Mouse (Mus musculus): ENCODE measurements around the gene Rnf121.
A peak's percentile ranks its signal among the peaks of the same experiment; 100 is the strongest.

The Rnf121 gene

DNA sequence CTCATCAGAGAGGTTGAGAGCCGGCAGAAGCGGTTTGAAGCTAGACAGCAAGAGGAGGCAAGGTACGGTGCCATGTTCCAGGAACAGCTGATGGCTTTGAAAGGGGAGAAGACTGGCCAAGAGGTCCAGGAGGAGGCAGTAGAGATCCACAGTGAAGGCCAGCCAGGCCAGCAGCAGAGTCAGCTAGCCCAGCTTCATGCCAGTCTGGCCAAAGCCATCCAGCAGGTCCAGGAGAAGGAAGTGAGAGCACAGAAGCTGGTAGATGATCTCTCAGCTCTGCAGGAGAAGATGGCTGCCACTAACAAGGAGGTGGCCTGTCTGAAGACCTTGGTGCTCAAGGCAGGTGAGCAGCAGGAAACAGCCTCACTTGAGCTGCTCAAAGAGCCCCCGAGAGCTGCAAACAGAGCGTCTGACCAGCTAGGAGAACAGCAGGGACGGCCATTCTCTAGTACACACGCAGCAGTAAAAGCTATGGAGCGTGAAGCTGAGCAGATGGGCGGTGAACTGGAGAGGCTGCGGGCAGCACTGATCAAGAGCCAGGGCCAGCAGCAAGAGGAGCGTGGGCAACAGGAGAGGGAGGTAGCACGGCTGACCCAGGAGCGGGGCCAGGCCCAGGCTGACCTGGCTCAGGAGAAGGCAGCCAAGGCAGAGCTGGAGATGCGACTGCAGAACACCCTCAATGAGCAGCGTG is 65.7 kb downstream of the Rnf121 start:
- DNase-seq (ENCODE audit: low spot score) = no peak

DNA sequence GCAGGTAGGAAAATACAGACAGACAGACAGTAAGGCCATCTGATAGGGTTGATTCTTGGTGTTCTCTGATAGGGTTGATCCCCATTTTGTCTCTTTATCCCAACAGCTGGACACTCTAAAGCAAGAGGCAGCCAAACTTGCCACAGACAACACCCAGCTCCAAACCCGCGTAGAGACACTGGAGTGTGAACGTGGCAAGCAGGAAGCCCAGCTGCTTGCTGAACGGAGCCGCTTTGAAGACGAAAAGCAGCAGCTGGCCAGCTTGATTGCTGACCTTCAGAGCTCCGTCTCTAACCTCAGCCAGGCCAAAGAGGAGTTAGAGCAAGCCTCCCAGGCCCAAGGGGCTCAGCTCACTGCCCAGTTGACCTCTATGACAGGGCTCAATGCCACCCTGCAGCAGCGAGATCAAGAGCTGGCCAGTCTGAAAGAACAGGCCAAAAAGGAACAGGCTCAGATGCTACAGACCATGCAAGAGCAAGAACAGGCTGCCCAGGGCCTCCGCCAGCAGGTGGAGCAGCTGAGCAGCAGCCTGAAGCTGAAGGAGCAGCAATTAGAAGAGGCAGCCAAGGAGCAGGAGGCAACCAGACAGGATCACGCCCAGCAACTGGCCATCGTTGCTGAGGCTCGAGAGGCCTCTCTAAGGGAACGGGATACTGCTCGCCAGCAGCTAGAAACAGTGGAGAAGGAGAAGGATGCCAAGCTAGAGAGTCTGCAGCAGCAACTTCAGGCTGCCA is 66.9 kb downstream of the Rnf121 start:
- peak; percentile 79 for DNase-seq (ENCODE audit: low spot score)

DNA sequence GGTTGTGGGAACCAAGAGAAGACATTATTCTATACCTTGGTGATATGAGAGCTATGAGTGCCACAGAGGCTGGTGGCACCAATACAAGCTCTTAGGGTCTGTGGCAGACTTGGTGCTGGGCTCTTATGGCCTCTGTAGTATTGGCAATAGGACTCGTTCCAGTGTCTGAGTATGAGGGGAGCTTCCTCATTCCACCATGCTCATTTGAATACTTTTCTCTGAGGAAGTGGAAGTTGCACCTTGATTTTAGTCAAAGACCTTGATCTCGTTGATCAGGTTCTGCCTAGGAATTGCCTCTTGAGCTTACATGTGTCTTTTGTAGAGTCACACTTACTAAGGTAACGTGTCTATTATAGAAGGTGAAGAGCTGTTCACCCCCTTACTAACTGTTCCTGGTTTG is 71.0 kb downstream of the Rnf121 start:
- DNase-seq (ENCODE audit: low spot score) = no peak

DNA sequence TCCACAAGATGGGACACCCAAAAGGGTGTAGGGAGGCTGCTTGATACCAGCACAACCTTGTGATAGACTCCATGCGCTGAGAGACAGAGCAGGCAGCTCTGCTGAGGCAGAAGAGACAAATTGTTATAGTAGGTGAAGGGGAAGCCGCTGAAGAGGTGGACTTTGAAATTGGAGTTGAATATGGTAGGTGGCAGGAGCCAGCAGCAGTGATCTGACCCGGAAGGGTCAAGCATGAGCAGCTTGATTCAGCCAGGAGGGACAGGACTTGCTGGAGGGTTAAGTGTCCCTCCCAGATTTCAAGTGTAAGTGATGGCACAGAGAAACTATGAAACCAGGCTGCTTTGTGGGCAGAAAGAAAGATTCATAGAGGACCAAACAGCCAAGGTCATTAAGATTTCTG is 80.2 kb downstream of the Rnf121 start:
- DNase-seq (ENCODE audit: low spot score) = no peak

DNA sequence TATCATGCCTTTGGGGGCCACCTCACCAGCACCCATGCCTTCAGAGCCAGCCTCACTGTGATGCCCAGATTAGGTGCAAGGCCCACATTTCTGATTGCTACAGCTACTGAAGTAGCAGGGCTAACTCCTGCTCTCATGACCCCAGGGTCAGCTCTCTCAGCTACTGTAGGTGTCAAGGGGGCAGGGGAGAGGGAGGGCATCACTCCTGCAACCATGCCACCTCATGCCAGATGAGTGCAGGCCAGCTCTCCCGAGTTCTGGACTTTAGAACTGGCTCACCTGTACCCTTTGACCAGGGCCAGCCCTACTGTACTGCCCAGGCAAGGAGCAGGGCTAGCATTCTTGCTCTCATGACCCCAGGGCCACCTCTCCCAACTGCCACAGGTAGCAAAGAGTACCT is 82.5 kb downstream of the Rnf121 start:
- no peak for DNase-seq (ENCODE audit: low spot score)

DNA sequence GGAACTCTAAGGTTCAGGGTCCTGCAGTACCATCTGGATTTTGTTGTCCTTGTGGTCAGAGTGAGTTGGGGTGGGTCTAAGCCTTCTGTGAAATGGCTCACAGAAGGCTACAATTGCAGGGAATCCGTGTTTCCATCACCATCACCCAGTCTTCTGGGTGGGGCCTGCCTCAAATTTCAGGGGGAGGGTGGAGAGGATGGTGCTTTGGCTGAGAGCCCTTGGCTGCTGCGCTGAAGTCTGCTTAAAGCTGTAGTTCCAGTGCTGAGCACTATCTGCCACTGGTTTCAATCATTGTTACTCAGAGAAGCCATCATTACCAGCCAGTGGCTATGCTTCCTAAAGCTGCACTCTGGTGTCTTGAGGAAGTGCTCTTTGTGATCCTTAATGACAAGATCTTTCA is 90.8 kb downstream of the Rnf121 start:
- DNase-seq (ENCODE audit: low spot score) = no peak

DNA sequence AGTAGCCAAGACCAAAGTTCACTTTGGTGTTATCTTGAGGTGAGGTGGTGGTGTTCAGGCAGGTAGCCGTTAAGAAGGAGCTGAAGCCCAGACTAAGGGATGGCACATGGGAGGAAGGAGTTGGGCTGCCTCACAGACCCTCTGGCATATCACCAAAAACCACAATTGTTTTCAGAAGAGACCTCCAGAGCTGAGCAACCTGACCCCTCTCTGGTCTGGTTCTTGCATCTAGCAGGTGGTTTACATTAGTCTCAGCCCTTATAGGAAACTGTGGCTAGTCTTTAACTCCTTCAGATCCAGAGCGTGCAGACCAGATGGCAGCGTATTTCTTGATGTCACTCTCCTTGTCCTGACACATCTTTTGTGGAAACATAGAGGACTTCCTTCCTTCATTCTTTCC is 91.5 kb downstream of the Rnf121 start:
- no peak for DNase-seq (ENCODE audit: low spot score)

DNA sequence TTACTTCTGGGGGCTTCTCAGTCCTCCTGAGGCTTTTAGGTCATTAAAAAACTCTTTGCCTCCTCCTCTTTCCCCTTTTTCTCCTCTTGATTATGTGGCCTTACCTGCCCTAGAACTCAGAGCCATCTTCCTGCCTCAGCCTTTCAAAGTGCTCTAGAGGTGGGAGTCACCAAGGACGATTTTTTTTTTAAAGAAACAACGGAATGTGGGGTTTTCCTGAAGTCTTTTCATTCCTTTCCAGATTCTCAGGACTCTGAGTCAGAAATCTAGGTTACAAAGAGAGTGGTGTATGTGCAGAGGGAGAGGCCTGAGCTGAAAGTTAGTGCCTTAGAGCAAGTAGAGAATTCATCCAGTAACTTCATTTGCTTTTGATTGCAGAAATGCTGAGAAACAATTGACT is 93.5 kb downstream of the Rnf121 start:
- DNase-seq (ENCODE audit: low spot score) = no peak

DNA sequence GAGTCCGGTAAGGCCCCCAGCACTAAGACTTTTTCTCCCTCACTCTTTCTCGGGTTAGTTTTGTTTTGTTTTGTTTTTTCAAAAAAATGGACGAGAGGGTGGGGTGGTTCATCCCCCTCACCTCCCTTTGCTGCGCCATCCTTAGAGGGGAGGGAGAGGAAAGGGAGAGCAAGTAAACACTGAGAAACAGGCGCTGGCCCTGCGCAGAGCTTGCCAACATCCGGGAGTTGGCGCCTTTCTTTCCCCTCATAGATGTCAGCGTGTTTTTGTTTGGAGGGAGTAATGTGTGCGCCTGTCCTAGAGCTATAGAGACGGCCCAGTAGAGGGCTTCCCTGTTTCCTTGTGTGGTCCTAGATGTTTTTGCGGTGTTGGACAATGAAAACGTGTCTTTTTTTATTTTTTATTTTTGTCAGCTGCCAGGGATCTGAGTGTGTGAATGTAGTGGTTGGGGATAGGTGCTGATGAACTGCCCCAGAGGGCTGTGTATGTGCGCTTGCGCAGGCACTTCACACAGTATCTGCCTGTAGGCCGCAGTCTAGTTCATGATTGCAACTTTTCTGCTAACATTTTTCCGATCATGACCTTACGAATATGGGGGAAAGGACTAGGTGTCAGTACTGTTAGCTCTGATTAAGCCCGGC is 94.3 kb downstream of the Rnf121 start:
- peak; percentile 71 for DNase-seq (ENCODE audit: low spot score)

DNA sequence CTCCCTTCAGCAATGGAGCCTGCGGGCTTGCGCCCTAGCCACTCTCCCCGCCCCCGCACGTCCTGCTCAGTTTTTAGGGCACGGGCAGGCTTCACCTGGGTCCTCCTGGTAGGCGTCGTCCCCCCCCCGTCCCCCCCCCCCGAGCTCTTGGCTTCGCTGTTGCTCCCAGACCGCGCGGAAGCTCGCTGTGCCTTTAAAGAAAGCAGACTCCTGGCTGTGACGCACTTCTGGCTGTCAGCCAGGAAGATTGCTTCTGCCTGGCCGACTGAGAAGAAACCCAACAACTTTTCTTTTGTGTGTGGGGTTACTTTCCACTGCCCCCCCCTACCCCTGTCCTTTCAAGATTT is 94.9 kb downstream of the Rnf121 start:
- DNase-seq (ENCODE audit: low spot score) = peak; percentile 90

DNA sequence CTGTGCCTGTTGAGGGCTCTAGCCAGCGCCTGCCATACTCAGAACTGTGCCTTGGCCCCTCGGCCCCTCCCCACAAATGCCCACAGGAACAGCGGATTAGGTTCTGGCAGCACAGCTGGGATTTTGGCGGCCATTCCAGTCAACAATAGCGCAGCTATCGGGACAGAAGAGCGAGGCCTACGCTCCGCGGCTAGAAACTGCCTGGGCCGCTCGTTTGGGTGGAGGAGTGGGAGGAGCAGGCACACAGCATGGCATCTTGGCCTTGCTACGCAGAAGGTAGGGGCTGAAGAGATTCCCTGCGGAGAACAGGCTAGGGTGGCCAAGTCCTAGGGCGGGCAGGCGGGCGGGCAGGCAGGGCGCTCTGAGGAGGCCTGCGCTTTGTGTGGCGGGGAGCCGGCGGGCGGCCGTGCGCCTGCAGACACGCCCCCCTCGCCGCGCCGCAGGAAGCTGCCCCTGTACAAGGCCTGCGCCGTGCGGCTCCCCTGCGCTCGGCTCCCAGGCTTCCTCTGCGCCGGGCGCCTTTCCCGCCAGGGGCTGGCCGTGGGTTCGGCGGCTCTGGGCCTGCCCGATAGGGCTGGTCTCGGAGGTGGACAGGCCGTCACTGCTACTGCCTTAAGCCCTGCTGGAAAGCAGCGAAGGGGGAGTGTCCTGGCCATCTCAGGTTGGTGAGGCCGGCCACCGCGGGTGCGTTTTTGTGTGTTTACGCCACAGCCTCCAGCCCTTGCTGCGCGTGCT is 95.4 kb downstream of the Rnf121 start:
- peak; percentile 79 for DNase-seq (ENCODE audit: low spot score)
